Mouse (Mus musculus): ENCODE measurements at regions not wholly inside any gene's neighbourhood (a gene's known extent, or its start where the extent isn't known, plus 50 kb on each side); places are given as distances from the start of the nearest gene placed in this dataset.

DNA sequence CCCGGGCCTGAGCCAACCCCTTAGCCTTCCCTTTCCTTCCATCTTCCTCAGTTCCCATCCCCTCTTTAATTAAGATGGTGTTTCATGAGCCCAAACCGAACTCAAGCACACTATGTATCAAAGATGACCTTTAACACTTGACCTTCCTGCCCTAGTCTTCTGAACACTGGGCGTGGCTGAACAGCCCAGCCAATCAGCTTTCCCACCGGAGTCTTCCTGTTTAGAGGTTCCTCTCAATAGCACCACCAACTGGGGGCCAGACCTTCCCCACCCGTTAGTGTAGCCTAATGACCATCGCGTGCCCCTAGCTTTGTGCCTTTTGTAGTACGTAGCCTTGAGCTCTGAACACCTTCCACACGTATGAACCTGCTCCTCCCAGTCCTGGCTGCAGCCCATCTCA lies 215.0 kb upstream of the Sdk2 start:
- no peak for DNase-seq (ENCODE audit: low read depth, low spot score)
- in situ Hi-C loops (cut with MboI; ENCODE audit: low sequenced_read_pairs in 2 of 2, unreplicated experiment in 2 of 2), result no loop called here
- H3K4me3 ChIP-seq (ENCODE audit: insufficient read depth in 1 of 2, low read depth in 1 of 2, low read length in 2 of 2, poor library complexity in 1 of 2, severe bottlenecking in 1 of 2), result no peak overlapping the region
- peaks cover 0 to 7% of the 10 kb centered on the region in 2 experiments; a peak in 1 of 4 replicates for H3K4me1 ChIP-seq (ENCODE audit: control insufficient read depth in 2 of 2, insufficient read depth in 2 of 2, low read length in 2 of 2, poor library complexity in 1 of 2)
- no peak overlapping the region for H3K9ac ChIP-seq (ENCODE audit: insufficient read depth, low read depth, low read length, poor library complexity, severe bottlenecking)
- H3K36me3 ChIP-seq (ENCODE audit: control insufficient read depth, insufficient read depth, low read length, poor library complexity, severe bottlenecking), result no peaks in the 10 kb centered on the region
- no peaks in the 10 kb centered on the region for H3K9me3 ChIP-seq (ENCODE audit: control insufficient read depth, insufficient read depth, low read depth, low read length)
- TF ChIP-seq MAFK (IDR thresholded peaks at IDR 0.05; ENCODE audit: insufficient read depth, low read depth, low read length) (no peak), HCFC1 (IDR thresholded peaks at IDR 0.05; ENCODE audit: borderline replicate concordance, insufficient read depth, low read length) (no peak), ZC3H11A (IDR thresholded peaks at IDR 0.05; ENCODE audit: borderline replicate concordance, low read depth, low read length) (no peak), CHD2 (IDR thresholded peaks at IDR 0.05; ENCODE audit: low read depth, low read length) (no peak), ZNF384 (IDR thresholded peaks at IDR 0.05; ENCODE audit: low read depth, low read length) (no peak)
- H3K27ac ChIP-seq (ENCODE audit: insufficient read depth, low read depth, low read length, poor library complexity, severe bottlenecking), result no peak overlapping the region

DNA sequence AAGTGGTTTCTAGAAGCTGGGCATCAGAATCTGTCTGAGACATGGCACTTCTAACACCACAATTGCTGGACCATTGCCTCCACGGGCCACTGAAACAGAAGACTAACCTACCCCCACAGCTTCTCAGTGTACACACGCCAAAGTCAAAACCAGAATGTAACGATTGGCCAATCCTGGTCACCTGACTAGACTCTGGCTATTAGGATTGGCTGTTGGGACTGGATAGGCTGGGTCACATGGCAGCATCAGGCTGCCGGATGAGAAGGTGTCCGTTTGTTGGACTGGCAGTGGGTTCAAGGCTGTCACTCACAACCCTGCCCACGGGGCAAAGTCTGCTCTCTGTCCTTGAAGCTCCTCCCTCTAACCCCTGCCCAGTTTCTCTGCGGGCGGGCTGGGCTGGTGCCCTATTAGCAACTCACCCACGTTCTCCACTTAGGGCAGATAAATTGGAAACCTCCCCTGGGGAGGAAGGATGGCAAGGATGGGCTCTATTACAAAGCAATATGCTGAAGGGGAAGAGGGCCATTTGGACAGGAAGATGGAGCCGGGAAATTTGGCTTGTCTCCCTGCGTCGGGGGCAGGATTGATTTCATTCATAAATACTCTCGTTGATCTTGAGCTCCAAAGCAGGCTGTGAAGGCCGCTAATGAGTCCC lies 214.3 kb upstream of the Sdk2 start:
- H3K9ac ChIP-seq (ENCODE audit: insufficient read depth, low read depth, low read length, poor library complexity, severe bottlenecking), result no peak overlapping the region
- H3K27ac ChIP-seq (ENCODE audit: insufficient read depth, low read depth, low read length, poor library complexity, severe bottlenecking), result no peak overlapping the region
- in situ Hi-C loops (cut with MboI; ENCODE audit: low sequenced_read_pairs in 2 of 2, unreplicated experiment in 2 of 2), result no loop called here
- no peaks in the 10 kb centered on the region for H3K36me3 ChIP-seq (ENCODE audit: control insufficient read depth, insufficient read depth, low read length, poor library complexity, severe bottlenecking)
- H3K4me3 ChIP-seq (ENCODE audit: insufficient read depth in 1 of 2, low read depth in 1 of 2, low read length in 2 of 2, poor library complexity in 1 of 2, severe bottlenecking in 1 of 2), result no peak overlapping the region
- no peak for TF ChIP-seq CHD2 (IDR thresholded peaks at IDR 0.05; ENCODE audit: low read depth, low read length)
- no peak for TF ChIP-seq ZC3H11A (IDR thresholded peaks at IDR 0.05; ENCODE audit: borderline replicate concordance, low read depth, low read length)
- TF ChIP-seq HCFC1 (IDR thresholded peaks at IDR 0.05; ENCODE audit: borderline replicate concordance, insufficient read depth, low read length), result no peak
- no peak for TF ChIP-seq ZNF384 (IDR thresholded peaks at IDR 0.05; ENCODE audit: low read depth, low read length)
- no peak for TF ChIP-seq MAFK (IDR thresholded peaks at IDR 0.05; ENCODE audit: insufficient read depth, low read depth, low read length)
- peaks cover 0 to 7% of the 10 kb centered on the region in 2 experiments; a peak in 1 of 4 replicates for H3K4me1 ChIP-seq (ENCODE audit: control insufficient read depth in 2 of 2, insufficient read depth in 2 of 2, low read length in 2 of 2, poor library complexity in 1 of 2)
- no peak for DNase-seq (ENCODE audit: low read depth, low spot score)
- H3K9me3 ChIP-seq (ENCODE audit: control insufficient read depth, insufficient read depth, low read depth, low read length), result no peaks in the 10 kb centered on the region

DNA sequence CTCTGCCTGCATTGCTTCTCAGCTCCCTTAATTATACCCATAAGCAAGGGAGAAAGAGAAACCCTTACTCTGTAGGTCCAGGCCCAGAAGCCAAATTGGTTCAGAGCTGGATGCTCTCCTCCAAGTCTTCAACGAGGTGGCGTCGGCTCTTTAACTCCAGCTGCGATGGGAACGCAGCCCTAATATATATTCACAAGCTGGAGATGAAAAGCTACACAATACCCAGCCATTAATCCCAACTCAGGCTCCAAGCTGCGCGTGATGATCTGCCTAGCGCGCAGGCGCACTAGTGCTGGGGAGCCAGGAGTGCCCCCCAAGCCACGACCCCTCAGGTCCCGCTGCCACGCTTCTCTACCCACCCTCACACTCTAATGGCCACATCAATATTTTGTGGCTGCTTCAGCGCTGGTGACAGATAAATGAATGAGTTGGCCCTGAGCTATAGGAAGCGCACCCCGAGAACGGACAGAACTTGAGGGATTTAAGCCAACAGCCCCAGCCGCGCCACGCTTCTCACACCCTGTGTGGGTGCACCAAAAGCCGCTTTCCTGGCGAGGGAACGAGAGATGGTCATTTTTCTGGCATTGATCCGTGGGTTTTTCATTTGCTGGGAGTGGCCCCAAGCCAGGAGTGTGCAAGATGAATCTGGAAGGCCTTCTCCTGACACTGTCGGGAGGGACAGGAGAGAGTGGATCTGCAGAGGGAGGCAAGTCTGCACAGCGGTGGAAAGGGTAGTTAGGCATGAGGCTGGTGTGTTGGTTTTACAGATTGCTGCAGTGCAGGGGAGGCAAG lies 210.9 kb upstream of the Sdk2 start:
- in situ Hi-C loops (cut with MboI; ENCODE audit: low sequenced_read_pairs in 2 of 2, unreplicated experiment in 2 of 2), result no loop called here
- Histone ChIP-seq H3K27ac (ENCODE audit: insufficient read depth, low read depth, low read length, poor library complexity, severe bottlenecking) (no peak overlapping the region), H3K4me1 (ENCODE audit: control insufficient read depth in 2 of 2, insufficient read depth in 2 of 2, low read length in 2 of 2, poor library complexity in 1 of 2) (peaks cover 0 to 7% of the 10 kb centered on the region in 2 experiments; a peak in 1 of 4 replicates), H3K9ac (ENCODE audit: insufficient read depth, low read depth, low read length, poor library complexity, severe bottlenecking) (no peak overlapping the region), H3K9me3 (ENCODE audit: control insufficient read depth, insufficient read depth, low read depth, low read length) (no peaks in the 10 kb centered on the region), H3K4me3 (ENCODE audit: insufficient read depth in 1 of 2, low read depth in 1 of 2, low read length in 2 of 2, poor library complexity in 1 of 2, severe bottlenecking in 1 of 2) (no peak overlapping the region), H3K36me3 (ENCODE audit: control insufficient read depth, insufficient read depth, low read length, poor library complexity, severe bottlenecking) (no peaks in the 10 kb centered on the region)
- no peak for DNase-seq (ENCODE audit: low read depth, low spot score)
- TF ChIP-seq ZNF384 (IDR thresholded peaks at IDR 0.05; ENCODE audit: low read depth, low read length) (no peak), CHD2 (IDR thresholded peaks at IDR 0.05; ENCODE audit: low read depth, low read length) (no peak), MAFK (IDR thresholded peaks at IDR 0.05; ENCODE audit: insufficient read depth, low read depth, low read length) (no peak), ZC3H11A (IDR thresholded peaks at IDR 0.05; ENCODE audit: borderline replicate concordance, low read depth, low read length) (no peak), HCFC1 (IDR thresholded peaks at IDR 0.05; ENCODE audit: borderline replicate concordance, insufficient read depth, low read length) (no peak)

DNA sequence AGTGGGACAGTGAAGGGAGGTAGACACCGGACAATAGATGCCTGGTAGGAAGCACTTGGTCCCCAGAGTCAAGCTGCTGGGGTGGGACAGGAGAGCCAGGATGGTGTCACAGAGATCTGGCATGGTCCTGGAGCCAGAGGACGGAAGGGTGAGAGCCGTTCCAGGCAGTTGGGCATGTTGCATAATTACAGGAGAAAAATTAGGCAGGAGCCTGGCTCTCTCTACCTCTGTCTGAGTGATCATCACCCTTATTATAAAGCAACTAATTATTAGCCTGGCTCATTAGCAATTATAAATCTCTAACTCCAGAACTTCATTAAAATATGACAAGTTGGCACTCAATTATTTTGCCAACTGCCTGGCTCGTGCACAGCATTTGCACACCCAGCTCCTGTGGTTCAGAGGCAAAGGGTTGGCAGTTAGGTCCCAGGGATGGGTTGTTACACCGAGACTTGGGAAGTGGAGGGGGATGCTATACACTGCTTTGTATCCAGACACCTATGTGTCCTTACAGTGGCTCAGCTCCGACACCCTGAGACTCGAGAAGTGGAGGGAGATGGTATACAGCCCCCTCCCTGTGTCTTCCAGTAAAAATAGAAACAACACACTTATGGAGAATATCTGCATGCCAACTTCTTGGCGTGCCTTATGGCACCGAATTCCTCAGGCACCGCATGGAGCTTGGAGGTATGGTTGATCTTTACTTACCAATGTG lies 203.7 kb upstream of the Sdk2 start:
- Histone ChIP-seq H3K36me3 (ENCODE audit: control insufficient read depth, insufficient read depth, low read length, poor library complexity, severe bottlenecking) (no peaks in the 10 kb centered on the region), H3K9ac (ENCODE audit: insufficient read depth, low read depth, low read length, poor library complexity, severe bottlenecking) (no peak overlapping the region), H3K4me3 (ENCODE audit: insufficient read depth in 1 of 2, low read depth in 1 of 2, low read length in 2 of 2, poor library complexity in 1 of 2, severe bottlenecking in 1 of 2) (no peak overlapping the region), H3K27ac (ENCODE audit: insufficient read depth, low read depth, low read length, poor library complexity, severe bottlenecking) (no peak overlapping the region), H3K9me3 (ENCODE audit: control insufficient read depth, insufficient read depth, low read depth, low read length) (no peaks in the 10 kb centered on the region), H3K4me1 (ENCODE audit: control insufficient read depth in 2 of 2, insufficient read depth in 2 of 2, low read length in 2 of 2, poor library complexity in 1 of 2) (no peaks in the 10 kb centered on the region)
- in situ Hi-C loops (cut with MboI; ENCODE audit: low sequenced_read_pairs in 2 of 2, unreplicated experiment in 2 of 2), result no loop called here
- TF ChIP-seq ZC3H11A (IDR thresholded peaks at IDR 0.05; ENCODE audit: borderline replicate concordance, low read depth, low read length) (no peak), ZNF384 (IDR thresholded peaks at IDR 0.05; ENCODE audit: low read depth, low read length) (no peak), HCFC1 (IDR thresholded peaks at IDR 0.05; ENCODE audit: borderline replicate concordance, insufficient read depth, low read length) (no peak), MAFK (IDR thresholded peaks at IDR 0.05; ENCODE audit: insufficient read depth, low read depth, low read length) (no peak), CHD2 (IDR thresholded peaks at IDR 0.05; ENCODE audit: low read depth, low read length) (no peak)
- DNase-seq (ENCODE audit: low read depth, low spot score), result no peak

Measured in ES-E14 (cell line).